Mouse (Mus musculus) G1E (cell line): Measurements from ENCODE around the gene Dhx15. TPM values are rescaled to one million over a fixed set of nuclear protein-coding genes. Genes with fewer than 3 reads are reported as not detected.

Experiments used
- ATAC-seq: 2 replicates; pipeline ENCODE4 v1.8.0; 2016; ENCODE audit warnings: mild to moderate bottlenecking; ENCODE audit not compliant: insufficient number of reproducible peaks, poor library complexity, low FRiP score, severe bottlenecking; ENCODE audit errors: extremely low read depth
- DNase-seq: peaks from one replicate; pipeline ENCODE4 v3.0.0; 2012; ENCODE audit warnings: low spot score
- H3K27me3 ChIP-seq: 2 replicates; pipeline ENCODE4 v1.6.1; 2012; ENCODE audit warnings: mild to moderate bottlenecking, low read length, inconsistent platforms; ENCODE audit not compliant: insufficient read depth
- H3K36me3 ChIP-seq: replicated peaks from 2 replicates; pipeline ENCODE3; 2012; ENCODE audit warnings: mild to moderate bottlenecking, inconsistent platforms
- H3K4me1 ChIP-seq: 2 replicates; pipeline ENCODE4 v1.6.1; 2012; ENCODE audit warnings: low read depth, low read length, inconsistent platforms, mixed read lengths; ENCODE audit not compliant: insufficient read depth
- H3K4me3 ChIP-seq: 2 replicates; pipeline ENCODE4 v1.5.1; 2012; ENCODE audit warnings: low read depth, mild to moderate bottlenecking, inconsistent platforms, low read length, moderate library complexity, mixed read lengths
- H3K9me3 ChIP-seq: replicated peaks from 2 replicates; pipeline ENCODE4 v1.6.1; 2012; ENCODE audit warnings: inconsistent platforms
- CTCF ChIP-seq: IDR thresholded peaks from 2 replicates; pipeline ENCODE4 v1.5.1; 2012; ENCODE audit warnings: low read depth, low read length, inconsistent platforms, mixed read lengths
- GATA1 ChIP-seq: IDR thresholded peaks from 2 replicates; pipeline ENCODE4 v1.6.1; 2012; ENCODE audit warnings: borderline replicate concordance, low read length, inconsistent platforms, mixed read lengths
- GATA2 ChIP-seq: IDR thresholded peaks from 2 replicates; pipeline ENCODE4 v1.6.1; 2012; ENCODE audit warnings: low read depth, low read length, inconsistent platforms, borderline replicate concordance
- POLR2AphosphoS5 ChIP-seq: IDR thresholded peaks from 2 replicates; pipeline ENCODE4 v1.6.1; 2012; ENCODE audit warnings: low read depth, low read length, inconsistent platforms; ENCODE audit not compliant: insufficient replicate concordance
- TAL1 ChIP-seq: conservative IDR thresholded peaks from 2 replicates; pipeline ENCODE4 v1.6.1; 2012; ENCODE audit warnings: low read depth, low read length, inconsistent platforms, mixed read lengths
- polyA plus RNA-seq: library from polyadenylated mRNA; stranded (reverse); fragments of >175 nt; gene quantifications from 2 replicates; pipeline ENCODE4 v1.2.3, GENCODE M21; 2012
- total RNA-seq, 2 experiments: library from RNA; stranded (forward) in 1 of 2; stranded (reverse) in 1 of 2; fragments of 200-1000 nt in 1 of 2; fragments of >200 nt in 1 of 2; fragmentation: Nextera tagmentation in 1 of 2; gene quantifications; 2 replicates each; pipeline ENCODE4 v1.2.3; 2014 to 2017

Dhx15 gene
- total and polyA plus RNA-seq, 3 experiments, result 101 to 303 (median 231) TPM

- no peaks in the 10 kb centered on the region for H3K9me3 ChIP-seq
- no peak for TF ChIP-seq GATA1
- no peak for TF ChIP-seq TAL1
- no peak for TF ChIP-seq GATA2
- TF ChIP-seq CTCF, result no peak
- no peak for TF ChIP-seq POLR2AphosphoS5
- peak; percentile 28; the same call in 1 of the 2 replicates for ATAC-seq
- DNase-seq, result no peak
- peaks cover 9% of the 10 kb centered on the region for H3K27me3 ChIP-seq
- H3K4me3 ChIP-seq, result no peak overlapping the region
- no peaks in the 10 kb centered on the region for H3K36me3 ChIP-seq
- H3K4me1 ChIP-seq, result no peaks in the 10 kb centered on the region
These were observed 23.0 kb upstream of the Dhx15 start for GRCm38 (mm10) chr5:52213143-52213900.

- TF ChIP-seq POLR2AphosphoS5, result no peak
- TF ChIP-seq TAL1, result no peak
- TF ChIP-seq GATA2, result no peak
- no peak for TF ChIP-seq CTCF
- no peak for TF ChIP-seq GATA1
- no peaks in the 10 kb centered on the region for H3K27me3 ChIP-seq
- no peak for ATAC-seq
- no peaks in the 10 kb centered on the region for H3K9me3 ChIP-seq
- H3K4me1 ChIP-seq, result peaks cover 19% of the 10 kb centered on the region
- H3K4me3 ChIP-seq, result peak overlapping the region; percentile 86
- DNase-seq, result no peak
- H3K36me3 ChIP-seq, result peaks cover 27% of the 10 kb centered on the region
These were observed 810 bp upstream of the Dhx15 start for GRCm38 (mm10) chr5:52191180-52191468.

- DNase-seq (peak; percentile 37), ATAC-seq (peak; percentile 41)
- Histone ChIP-seq H3K4me1 (peaks cover 28% of the 10 kb centered on the region), H3K9me3 (no peaks in the 10 kb centered on the region), H3K27me3 (no peaks in the 10 kb centered on the region), H3K36me3 (peaks cover 27% of the 10 kb centered on the region), H3K4me3 (peak overlapping the region; percentile 86)
- no peak for TF ChIP-seq GATA2
- TF ChIP-seq GATA1, result no peak
- no peak for TF ChIP-seq TAL1
- no peak for TF ChIP-seq POLR2AphosphoS5
- TF ChIP-seq CTCF, result no peak
These were observed 499 bp downstream of the Dhx15 start for GRCm38 (mm10) chr5:52189664-52190365.

- no peaks in the 10 kb centered on the region for H3K9me3 ChIP-seq
- H3K4me1 ChIP-seq, result peaks cover 32% of the 10 kb centered on the region
- TF ChIP-seq GATA1, result no peak
- no peak for TF ChIP-seq POLR2AphosphoS5
- TF ChIP-seq TAL1, result no peak
- TF ChIP-seq GATA2, result no peak
- no peak for TF ChIP-seq CTCF
- H3K4me3 ChIP-seq, result peak overlapping the region; percentile 55; the same call in 1 of the 2 replicates
- DNase-seq (no peak), ATAC-seq (no peak)
- no peaks in the 10 kb centered on the region for H3K27me3 ChIP-seq
- peaks cover 28% of the 10 kb centered on the region for H3K36me3 ChIP-seq
These were observed 2.1 kb downstream of the Dhx15 start for GRCm38 (mm10) chr5:52188206-52188605.

GRCm38 (mm10) chr5:52177326-52177725 lies 13.0 kb downstream of the Dhx15 start:
- no peak overlapping the region for H3K4me3 ChIP-seq
- TF ChIP-seq CTCF, result no peak
- no peak for TF ChIP-seq GATA2
- no peak for TF ChIP-seq POLR2AphosphoS5
- TF ChIP-seq TAL1, result no peak
- TF ChIP-seq GATA1, result no peak
- no peaks in the 10 kb centered on the region for H3K27me3 ChIP-seq
- H3K36me3 ChIP-seq, result peaks cover 43% of the 10 kb centered on the region
- H3K9me3 ChIP-seq, result no peaks in the 10 kb centered on the region
- DNase-seq, result no peak
- no peak for ATAC-seq
- H3K4me1 ChIP-seq, result peaks cover 25% of the 10 kb centered on the region

- no peaks in the 10 kb centered on the region for H3K27me3 ChIP-seq
- DNase-seq (no peak), ATAC-seq (peak; percentile 78)
- H3K4me1 ChIP-seq, result peaks cover 2% of the 10 kb centered on the region; the same call in 1 of the 2 replicates
- H3K4me3 ChIP-seq, result no peak overlapping the region
- no peaks in the 10 kb centered on the region for H3K9me3 ChIP-seq
- TF ChIP-seq POLR2AphosphoS5 (no peak), GATA2 (no peak), TAL1 (no peak), CTCF (no peak), GATA1 (no peak)
- peaks cover 61% of the 10 kb centered on the region for H3K36me3 ChIP-seq
These were observed 21.8 kb downstream of the Dhx15 start for GRCm38 (mm10) chr5:52168468-52168867.
